Mouse (Mus musculus): ENCODE measurements at regions not wholly inside any gene's neighbourhood (a gene's known extent, or its start where the extent isn't known, plus 50 kb on each side); places are given as distances from the start of the nearest gene placed in this dataset.

DNA sequence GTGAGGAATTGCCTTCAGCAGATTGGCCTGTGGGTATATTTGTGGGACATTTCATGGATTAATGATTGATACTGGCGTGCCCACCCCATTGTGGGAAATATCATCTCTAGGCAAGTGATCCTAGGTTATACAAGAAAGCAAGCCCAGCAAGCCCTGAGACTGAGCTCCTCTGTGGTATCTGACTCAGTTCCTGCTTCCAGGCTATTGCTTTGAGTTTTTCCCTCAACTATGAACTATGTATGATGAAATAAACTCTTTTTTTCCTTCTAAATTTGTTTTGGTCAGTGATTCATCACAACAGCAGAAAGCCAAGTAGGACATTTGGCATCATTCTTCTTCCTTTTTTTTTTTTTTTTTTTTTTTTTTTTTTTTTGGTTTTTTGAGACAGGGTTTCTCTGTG lies 119.8 kb downstream of the Tbr1 start:
- in situ Hi-C loops (cut with MboI, MseI), result no loop called here

DNA sequence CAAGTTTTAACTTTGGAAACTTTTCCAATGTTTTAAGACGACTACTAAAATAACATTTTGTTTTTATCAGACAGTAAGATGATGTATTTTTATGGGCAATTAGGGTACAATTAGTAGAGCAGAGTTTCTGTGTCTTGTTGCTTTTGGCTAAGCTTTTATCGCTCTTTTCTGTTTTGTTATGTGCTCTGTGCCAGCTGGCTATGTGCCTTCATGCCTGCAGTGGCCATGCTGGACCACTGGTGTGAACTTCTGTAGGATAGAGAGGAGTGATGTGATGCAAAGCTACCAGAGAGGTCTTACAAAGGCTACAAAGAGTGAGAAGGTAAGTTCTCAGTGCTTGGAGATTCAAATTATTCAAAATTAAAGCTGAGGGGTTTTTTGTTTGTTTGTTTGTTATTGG lies 108.0 kb upstream of the Slc4a10 start:
- in situ Hi-C loops (cut with MboI, MseI), result no loop called here

DNA sequence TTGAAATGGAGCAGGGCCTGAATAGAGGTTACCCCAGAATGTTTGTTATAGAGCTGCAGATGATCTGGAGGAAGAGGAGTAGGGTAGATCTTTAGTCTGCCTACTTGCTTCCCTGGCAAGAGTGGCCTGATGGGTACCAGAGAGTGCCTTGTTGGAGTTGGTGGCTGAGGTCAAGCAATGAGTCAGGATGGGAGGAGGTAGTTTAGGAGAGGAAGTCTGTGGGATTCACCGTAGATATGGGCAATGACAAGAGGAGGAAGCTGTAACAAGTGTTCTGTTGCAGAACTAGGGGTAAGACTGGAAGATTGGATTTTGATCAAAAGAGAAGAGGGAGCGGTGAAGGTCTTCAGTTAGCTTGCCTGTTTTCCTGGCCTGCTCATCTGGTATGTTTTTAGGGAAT lies 80.3 kb upstream of the Slc4a10 start:
- in situ Hi-C loops (cut with MboI, MseI), result no loop called here

DNA sequence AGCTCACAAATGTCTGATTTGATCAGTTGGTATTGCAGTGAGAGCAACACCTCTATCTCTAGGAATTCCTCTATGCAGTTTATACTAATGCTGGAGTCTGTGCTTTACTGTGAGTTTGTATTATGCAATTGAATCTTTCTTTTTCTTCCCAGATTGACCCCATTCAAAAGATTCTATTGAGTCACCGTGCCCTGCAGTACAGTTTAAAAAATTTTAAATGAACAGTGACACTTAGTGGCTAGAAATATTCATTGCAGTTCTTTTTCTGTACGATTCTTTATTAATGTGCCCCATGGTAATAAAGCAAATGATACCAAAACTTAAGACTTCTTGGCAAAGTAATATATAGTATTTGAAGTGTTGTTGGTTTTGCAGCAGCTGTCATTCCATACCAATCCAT lies 78.5 kb upstream of the Slc4a10 start:
- in situ Hi-C loops (cut with MboI, MseI), result no loop called here

DNA sequence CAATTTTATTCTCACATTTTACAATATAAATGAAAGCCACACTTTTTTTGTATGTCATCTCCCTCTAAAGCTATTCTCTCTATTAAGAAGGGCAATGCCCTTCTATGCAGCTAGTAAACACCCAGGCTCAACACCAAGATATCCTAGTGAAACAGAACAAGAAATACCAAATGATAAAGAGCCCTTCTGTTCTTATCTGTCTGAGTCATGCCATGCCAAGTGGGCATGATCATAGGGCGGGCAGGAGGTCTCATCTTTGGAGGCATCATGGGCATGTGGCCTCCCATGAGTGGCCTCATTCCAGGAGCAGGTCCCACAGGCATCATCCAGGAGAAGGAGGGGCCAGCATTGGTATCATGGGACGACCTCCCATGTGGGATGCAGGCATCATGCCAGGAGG lies 76.2 kb upstream of the Slc4a10 start:
- in situ Hi-C loops (cut with MboI, MseI), result loop anchor here (10.0 kb wide), 1 partner anchor 285 kb away; no protein-coding TSS in a partner anchor

DNA sequence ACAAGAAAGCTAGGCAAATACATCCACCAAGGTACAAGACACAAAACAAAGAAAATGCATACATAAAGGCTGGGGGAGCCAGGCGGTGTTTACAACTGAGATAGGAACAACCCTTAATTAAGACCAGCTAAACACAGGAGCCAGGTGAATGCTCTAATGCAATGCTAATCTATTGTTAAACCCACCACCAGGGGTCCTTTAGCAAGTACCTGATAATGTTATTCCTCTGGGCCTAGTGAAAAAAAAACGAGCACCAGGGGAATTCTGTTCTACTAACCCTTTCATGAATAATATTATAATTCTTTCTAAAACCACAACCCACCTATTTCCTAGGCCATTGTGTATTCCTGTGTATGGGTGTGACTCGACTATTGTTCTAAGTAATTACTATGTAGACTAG lies 61.5 kb upstream of the Slc4a10 start:
- in situ Hi-C loops (cut with MboI, MseI), result no loop called here

DNA sequence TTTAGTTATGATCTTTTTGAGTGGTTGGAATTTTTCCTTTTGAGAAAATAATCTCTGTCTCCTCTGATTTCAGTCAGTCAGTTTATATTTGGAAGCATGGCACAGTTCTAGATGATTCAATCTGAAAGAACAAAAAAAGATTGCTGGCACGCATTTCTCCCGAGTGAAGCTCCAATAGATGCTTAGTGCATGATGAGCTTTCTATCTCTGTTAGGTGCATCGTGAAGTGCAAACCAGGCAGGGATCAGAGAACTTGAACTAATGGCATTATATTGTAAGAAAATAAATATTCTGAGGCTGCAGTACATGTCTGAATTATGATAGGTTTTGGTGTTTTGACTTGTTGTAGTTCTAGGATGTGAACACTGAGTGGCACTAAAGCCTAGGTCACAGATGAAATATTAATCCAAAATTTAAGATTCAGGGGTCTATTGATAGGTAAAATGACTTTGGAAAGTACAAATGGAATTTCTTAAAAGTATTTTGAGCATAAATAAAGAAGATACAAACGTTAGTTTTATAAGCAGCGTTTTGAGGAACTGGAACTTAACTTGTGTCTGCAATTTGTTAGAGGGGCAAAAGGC lies 59.2 kb upstream of the Slc4a10 start:
- in situ Hi-C loops (cut with MboI, MseI), result no loop called here
